Mouse (Mus musculus): ENCODE results near the gene Eml4. TPM values are rescaled to one million over a fixed set of nuclear protein-coding genes. Genes with fewer than 3 reads are reported as not detected.

The Eml4 gene
- total and polyA plus RNA-seq, 3 experiments = 25.6 to 42.4 TPM; not detected in 1

- Histone ChIP-seq H3K9ac (ENCODE audit: control insufficient read depth, low read depth, low read length, poor library complexity, severe bottlenecking) (no peak overlapping the region), H3K4me3 (ENCODE audit: control insufficient read depth in 1 of 2, insufficient read depth in 1 of 2, low read depth in 2 of 2, low read length in 2 of 2) (no peak overlapping the region), H3K36me3 (ENCODE audit: control insufficient read depth in 1 of 2, insufficient read depth in 2 of 2, low read length in 2 of 2) (peaks cover 0 to 25% of the 10 kb centered on the region in 2 experiments; a peak in 2 of 4 replicates), H3K27ac (ENCODE audit: control insufficient read depth, low read depth, low read length) (no peak overlapping the region), H3K9me3 (replicated peaks; ENCODE audit: insufficient read depth, low read length) (no peaks in the 10 kb centered on the region), H3K27me3 (ENCODE audit: control insufficient read depth in 1 of 2, insufficient read depth in 2 of 2, low read length in 2 of 2) (no peaks in the 10 kb centered on the region), H3K79me2 (ENCODE audit: control insufficient read depth, insufficient read depth, low read length, poor library complexity) (peaks cover 29% of the 10 kb centered on the region), H3K4me1 (ENCODE audit: control insufficient read depth in 1 of 2, insufficient read depth in 2 of 2, low read length in 2 of 2) (peaks cover 15 to 17% of the 10 kb centered on the region in 2 experiments)
- peak; percentile 34 for DNase-seq (ENCODE audit: low read depth, low spot score)
- no peak for TF ChIP-seq KAT2A (conservative IDR thresholded peaks at IDR 0.05; ENCODE audit: low read depth, low read length)
- TF ChIP-seq USF2 (IDR thresholded peaks at IDR 0.05; ENCODE audit: borderline replicate concordance in 1 of 2, insufficient read depth in 1 of 2, low read depth in 1 of 2, low read length in 2 of 2) = no peak
- TF ChIP-seq TCF12 (IDR thresholded peaks at IDR 0.05; ENCODE audit: low read depth, low read length) = peak; percentile 67
- TF ChIP-seq RCOR1 (IDR thresholded peaks at IDR 0.05; ENCODE audit: low read depth, low read length) = peak; percentile 77
- TF ChIP-seq TBP (IDR thresholded peaks at IDR 0.05; ENCODE audit: low read depth, low read length) = no peak
- TF ChIP-seq EP300 (IDR thresholded peaks at IDR 0.05; ENCODE audit: low read depth in 1 of 2, low read length in 2 of 2) = peak; percentile 23 to 50; a peak in 3 of 4 replicates
- TF ChIP-seq ZC3H11A (IDR thresholded peaks at IDR 0.05; ENCODE audit: low read depth, low read length) = no peak
- no peak for TF ChIP-seq CHD2 (IDR thresholded peaks at IDR 0.05; ENCODE audit: low read length)
- no peak for TF ChIP-seq HCFC1 (IDR thresholded peaks at IDR 0.05; ENCODE audit: low read depth, low read length)
- TF ChIP-seq MXI1 (IDR thresholded peaks at IDR 0.05; ENCODE audit: low read depth, low read length) = no peak
- no peak for TF ChIP-seq E2F4 (IDR thresholded peaks at IDR 0.05; ENCODE audit: borderline replicate concordance, low read depth, low read length)
- TF ChIP-seq USF1 (IDR thresholded peaks at IDR 0.05; ENCODE audit: low read depth, low read length) = no peak
- no peak for TF ChIP-seq ETS1 (IDR thresholded peaks at IDR 0.05; ENCODE audit: low read depth, low read length)
- TF ChIP-seq GATA1 (IDR thresholded peaks at IDR 0.05; ENCODE audit: low read depth, low read length) = 0 out of 2 replicates have a peak, but pooled peaks have one; percentile 41
Measured at GRCm38 (mm10) chr17:83375848-83376247, 25.1 kb downstream of the Eml4 start.

- no peaks in the 10 kb centered on the region for H3K9me3 ChIP-seq (replicated peaks; ENCODE audit: insufficient read depth, low read length)
- H3K4me1 ChIP-seq (ENCODE audit: control insufficient read depth in 1 of 2, insufficient read depth in 2 of 2, low read length in 2 of 2) = peaks cover 9 to 11% of the 10 kb centered on the region in 2 experiments
- no peak for TF ChIP-seq MEF2A (IDR thresholded peaks at IDR 0.05; ENCODE audit: extremely low read depth, insufficient replicate concordance, low read depth, low read length, poor library complexity, severe bottlenecking)
- peak in 1 of 2 experiments; percentile 32; a peak in 1 of 4 replicates for TF ChIP-seq EP300 (IDR thresholded peaks at IDR 0.05; ENCODE audit: low read depth in 1 of 2, low read length in 2 of 2)
- peaks cover 0 to 18% of the 10 kb centered on the region in 2 experiments; a peak in 2 of 4 replicates for H3K36me3 ChIP-seq (ENCODE audit: control insufficient read depth in 1 of 2, insufficient read depth in 2 of 2, low read length in 2 of 2)
- no peak overlapping the region for H3K27ac ChIP-seq (ENCODE audit: control insufficient read depth, low read depth, low read length)
- no peak overlapping the region for H3K4me3 ChIP-seq (ENCODE audit: control insufficient read depth in 1 of 2, insufficient read depth in 1 of 2, low read depth in 2 of 2, low read length in 2 of 2)
- no peak overlapping the region for H3K9ac ChIP-seq (ENCODE audit: control insufficient read depth, low read depth, low read length, poor library complexity, severe bottlenecking)
- H3K27me3 ChIP-seq (ENCODE audit: control insufficient read depth in 1 of 2, insufficient read depth in 2 of 2, low read length in 2 of 2) = no peaks in the 10 kb centered on the region
- peaks cover 28% of the 10 kb centered on the region for H3K79me2 ChIP-seq (ENCODE audit: control insufficient read depth, insufficient read depth, low read length, poor library complexity)
- DNase-seq (ENCODE audit: low read depth, low spot score) = no peak
Measured at GRCm38 (mm10) chr17:83376801-83377200, 26.1 kb downstream of the Eml4 start.
